Mouse (Mus musculus): ENCODE data around the gene Narfl.

DNA sequence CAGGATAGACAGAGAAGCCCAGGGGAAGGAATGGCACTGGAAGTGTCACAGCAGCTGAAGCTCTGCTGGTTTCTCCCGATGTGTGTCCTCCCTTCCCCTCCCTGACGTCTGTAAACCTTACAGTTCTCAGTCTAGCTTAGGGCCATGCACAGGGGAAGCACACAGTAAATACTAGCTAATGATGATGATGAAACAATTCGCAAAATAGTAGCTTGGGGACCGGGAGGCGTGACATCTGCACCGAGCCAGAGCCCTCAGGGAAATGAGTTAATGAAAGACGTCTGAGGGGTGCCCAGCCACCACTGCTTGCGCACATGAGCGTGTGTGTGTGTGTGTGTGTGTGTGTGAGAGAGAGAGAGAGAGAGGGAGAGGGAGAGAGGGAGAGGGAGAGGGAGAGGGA, 4.2 kb upstream of the Narfl start:
- TF ChIP-seq EP300 (IDR thresholded peaks at IDR 0.05; ENCODE audit: low read depth) = no peak
- no peak for TF ChIP-seq CTCF (IDR thresholded peaks at IDR 0.05; ENCODE audit: low read depth)

Data from liver, postnatal 0 days (tissue).